Mouse (Mus musculus) urinary bladder, postnatal 14 days (tissue): ENCODE results near the gene Rcan1.

Source experiments
- DNase-seq: peaks from one replicate; pipeline ENCODE4 v3.0.0; 2021; ENCODE audit warnings: low spot score

Rcan1 gene

DNA sequence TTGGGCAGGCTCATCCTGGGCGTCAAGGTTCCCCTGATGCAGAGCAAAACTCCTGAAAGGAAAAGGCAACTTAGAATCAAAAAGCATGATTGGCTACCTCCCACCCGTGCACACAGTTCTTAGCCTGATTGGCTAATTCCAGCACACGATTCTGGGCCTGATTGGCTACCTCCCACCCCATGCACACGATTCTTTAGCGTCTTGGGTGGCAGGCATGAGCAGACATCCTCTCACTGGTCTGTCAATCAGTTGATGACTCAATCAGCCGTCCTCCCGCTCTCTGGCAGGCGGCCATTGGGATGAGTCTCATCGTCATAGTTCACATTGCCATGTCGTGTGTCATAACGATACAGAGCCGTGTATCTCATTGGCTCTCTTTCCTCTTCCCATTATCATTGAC lies 121.7 kb downstream of the Rcan1 start:
- peak; percentile 59 for DNase-seq

- no peak for DNase-seq
Measured at GRCm38 (mm10) chr16:92346297-92346916, 124.3 kb downstream of the Rcan1 start.

DNA sequence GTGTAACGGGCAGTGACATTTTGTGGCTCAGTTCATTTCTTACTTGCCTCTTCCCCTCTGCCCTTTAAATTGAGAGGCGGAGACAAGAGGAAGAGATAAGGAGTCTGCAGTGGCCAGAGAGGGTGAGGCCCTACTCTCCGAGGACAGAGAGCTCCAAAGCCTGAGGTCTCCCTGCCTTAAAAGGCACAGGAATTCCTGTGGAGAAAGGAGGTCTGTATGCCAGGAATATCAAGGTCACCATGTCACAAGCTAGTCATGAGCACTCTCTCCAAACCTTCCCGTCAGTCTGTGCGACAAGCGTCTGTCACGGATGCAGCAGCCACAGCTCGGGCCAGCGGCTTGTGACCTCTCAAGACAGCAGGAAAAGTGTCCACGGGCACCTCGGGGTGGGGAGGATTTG lies 125.5 kb downstream of the Rcan1 start:
- no peak for DNase-seq
